Mouse (Mus musculus) Patski (cell line): Measurements from ENCODE around the gene Kcnc2. TPM values are rescaled to one million over a fixed set of nuclear protein-coding genes. Genes with fewer than 3 reads are reported as not detected.

Experiments
- ATAC-seq: fragments of 100-300 bp; one replicate; pipeline ENCODE4 v1.8.0; 2021
- CTCF ChIA-PET: fragments of 350-600 bp; sonication (Branson Sonifier 250); formaldehyde crosslinking; loops from one replicate; lab custom pipeline; 2022; ENCODE audit warnings: inconsistent platforms; lab: Charles Lee
- POLR2A ChIA-PET: fragments of 350-600 bp; sonication (Branson Sonifier 250); formaldehyde crosslinking; loops from one replicate; lab custom pipeline; 2022; ENCODE audit warnings: antibody characterized with exemption, inconsistent platforms; lab: Charles Lee
- DNase-seq: peaks from one replicate; pipeline ENCODE4 v3.0.0-alpha.2; 2011; ENCODE audit warnings: low read depth, low spot score
- H3K27me3 ChIP-seq: fragments of 371-371 bp; one replicate; pipeline ENCODE4 v1.5.1; 2021
- CTCF ChIP-seq: fragments of 100-300 bp; IDR thresholded peaks from one replicate; pipeline ENCODE4 v1.5.1; 2021
- in situ Hi-C: fragments of 300-500 bp; cut with MboI; formaldehyde crosslinking; loops from 3 replicates; pipeline ENCODE4 v1.11.1; 2018; ENCODE audit warnings: low pct_unique_long_range_greater_than_20kb, mixed read lengths
- polyA plus RNA-seq: library from polyadenylated mRNA; unstranded; gene quantifications from one replicate; pipeline ENCODE4 v1.2.3, GENCODE M21; 2021

Gene Kcnc2
- polyA plus RNA-seq, 1 experiment from 2014 or later: 0.14 TPM

DNA sequence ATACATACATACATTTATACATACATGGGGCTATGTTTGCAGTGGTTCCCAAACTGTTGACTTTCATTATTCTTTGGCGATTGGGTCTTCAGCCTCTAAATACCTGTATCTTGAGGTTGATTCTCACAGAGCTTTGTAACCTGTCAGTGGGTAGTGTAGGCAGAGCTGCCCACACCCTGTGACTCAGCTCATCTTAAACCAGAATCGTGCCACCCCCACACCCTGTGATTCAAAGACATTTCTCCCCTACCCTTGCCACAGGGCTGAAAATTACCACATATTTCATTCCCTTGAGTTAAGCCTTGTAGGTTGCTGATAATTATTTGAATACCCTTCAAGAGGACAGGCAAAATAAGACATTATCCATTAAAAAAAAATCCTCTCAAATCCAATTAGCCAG is 210.5 kb downstream of the Kcnc2 start:
- ChIA-PET POLR2A (no interaction called here), CTCF (no interaction called here)
- DNase-seq (no peak), ATAC-seq (no peak)
- no peaks in the 10 kb centered on the region for H3K27me3 ChIP-seq
- TF ChIP-seq CTCF: no peak
- in situ Hi-C loops: no loop called here

DNA sequence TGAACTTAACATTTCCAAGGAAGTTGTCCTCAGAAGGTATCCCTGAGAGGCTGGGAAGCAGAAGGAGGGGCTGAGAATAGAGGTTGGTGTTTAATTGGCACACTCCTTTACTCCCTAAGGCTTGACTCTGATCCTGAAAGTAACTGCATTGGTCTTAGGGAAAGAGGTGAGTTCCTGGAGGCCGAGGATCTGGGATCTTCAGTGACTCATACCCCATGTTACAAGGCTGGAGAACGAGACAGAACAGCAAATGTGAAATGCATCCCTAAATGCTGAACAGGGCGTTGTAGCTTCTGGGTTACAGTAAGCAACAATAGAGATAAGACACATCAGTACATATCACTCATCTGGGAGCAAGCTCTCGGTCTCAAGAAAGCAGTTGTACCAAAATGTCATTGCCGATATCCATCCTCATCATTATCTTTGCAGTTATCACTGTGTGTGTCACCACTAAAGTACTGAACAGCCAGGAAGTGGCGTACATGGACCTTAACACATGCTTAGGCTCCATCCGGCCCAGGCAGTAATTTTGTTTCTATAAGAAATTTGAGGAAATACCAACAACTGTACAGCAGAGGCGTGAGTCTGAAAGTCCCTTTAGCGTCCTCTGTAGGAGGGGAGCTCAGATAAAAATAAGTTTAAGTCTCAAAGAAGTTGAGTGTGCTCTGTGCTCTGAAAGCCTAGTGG is 211.1 kb downstream of the Kcnc2 start:
- in situ Hi-C loops: no loop called here
- H3K27me3 ChIP-seq: no peaks in the 10 kb centered on the region
- POLR2A ChIA-PET: no interaction called here
- no peak for ATAC-seq
- DNase-seq: no peak
- TF ChIP-seq CTCF: no peak
- CTCF ChIA-PET: interaction anchor here (1.0 kb wide), 1 partner anchor 15 kb away, joined by 3 read pairs; no protein-coding TSS in a partner anchor

DNA sequence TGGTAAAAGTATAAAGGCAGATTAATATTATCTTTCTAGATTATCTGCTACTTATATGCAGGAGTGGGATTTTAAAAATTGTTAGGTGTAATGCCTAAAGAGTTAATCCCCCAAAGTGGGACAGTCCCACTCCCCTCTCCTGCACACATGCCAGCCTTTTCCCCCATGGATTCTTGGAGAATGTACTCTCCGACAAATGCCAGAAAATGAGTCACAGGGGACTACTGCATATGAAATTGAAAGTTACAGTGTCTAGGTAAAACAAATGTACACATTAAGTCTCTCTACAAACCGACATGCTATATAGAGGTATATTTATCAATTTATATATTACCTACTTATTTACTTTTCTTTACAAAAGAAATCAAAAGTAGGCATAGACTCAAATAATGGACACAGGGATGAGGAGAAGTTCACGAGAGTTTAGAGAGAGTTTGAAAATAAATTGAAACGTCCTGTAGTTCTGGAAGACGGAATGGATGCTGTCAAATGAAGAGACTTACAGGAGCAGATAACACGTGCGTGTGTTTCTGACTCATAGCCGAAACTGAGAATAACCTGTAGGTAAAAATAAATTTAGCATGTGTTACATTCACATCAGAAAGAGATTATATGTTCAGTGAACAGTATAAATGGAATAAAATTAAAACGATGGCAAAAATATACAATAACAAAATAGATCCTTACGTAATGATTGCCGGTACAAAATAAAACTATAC is 213.6 kb downstream of the Kcnc2 start:
- H3K27me3 ChIP-seq: no peaks in the 10 kb centered on the region
- DNase-seq: no peak
- in situ Hi-C loops: no loop called here
- CTCF ChIA-PET: interaction anchor here (1.2 to 1.3 kb wide), 2 partner anchors 11 to 22 kb away, joined by 3 to 4 read pairs; no protein-coding TSS in a partner anchor
- ATAC-seq: no peak
- POLR2A ChIA-PET: no interaction called here
- no peak for TF ChIP-seq CTCF

DNA sequence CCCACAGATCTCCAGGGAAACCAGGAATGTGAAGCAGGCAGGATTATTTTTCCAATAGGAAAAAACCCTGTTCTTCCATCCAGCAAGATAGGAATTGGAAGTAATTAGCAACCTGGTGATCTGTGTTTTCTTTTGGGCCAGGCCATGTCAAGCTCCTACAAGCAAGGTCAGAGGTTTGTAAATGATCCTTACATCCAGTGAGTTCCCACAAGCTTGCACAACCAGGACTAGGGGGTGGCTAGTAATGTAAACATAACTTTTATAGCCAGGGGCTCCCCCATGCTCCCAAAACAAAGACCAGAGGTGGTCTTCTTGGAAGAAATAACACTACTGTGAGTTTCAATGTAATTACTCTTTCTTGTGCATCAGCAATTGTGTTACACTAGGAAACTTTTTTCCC is 214.9 kb downstream of the Kcnc2 start:
- in situ Hi-C loops: no loop called here
- DNase-seq: no peak
- no peak for TF ChIP-seq CTCF
- CTCF ChIA-PET: interaction anchor here (1.2 kb wide), 1 partner anchor 23 kb away, joined by 3 read pairs; no protein-coding TSS in a partner anchor
- no peak for ATAC-seq
- POLR2A ChIA-PET: interaction anchor here (0.7 kb wide), 1 partner anchor 748 kb away, joined by 3 read pairs; no protein-coding TSS in a partner anchor
- no peaks in the 10 kb centered on the region for H3K27me3 ChIP-seq

DNA sequence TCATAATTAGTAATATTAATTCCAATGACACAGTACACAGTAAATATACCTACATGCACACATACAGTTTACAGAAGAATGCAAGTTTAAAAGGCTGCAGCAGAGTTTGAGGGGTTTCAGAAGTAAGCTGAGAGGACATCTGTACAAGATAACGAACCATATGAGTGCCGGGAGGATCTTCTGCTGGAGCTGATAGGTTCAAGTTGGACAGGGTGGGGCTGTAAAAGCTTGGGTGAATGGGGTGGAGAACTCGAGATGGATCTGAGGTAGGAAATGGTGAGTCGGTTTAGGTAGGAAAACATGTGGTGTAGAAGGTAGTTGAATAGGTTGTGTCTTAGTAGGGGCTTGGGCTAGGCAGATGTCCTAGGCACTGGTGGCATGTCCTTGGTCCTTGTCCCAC is 217.8 kb downstream of the Kcnc2 start:
- in situ Hi-C loops: no loop called here
- CTCF ChIA-PET: no interaction called here
- no peak for ATAC-seq
- no peaks in the 10 kb centered on the region for H3K27me3 ChIP-seq
- POLR2A ChIA-PET: no interaction called here
- no peak for DNase-seq
- no peak for TF ChIP-seq CTCF

Other genes with a start within 250 kb of the Kcnc2 start
- not detected for gene Glipr1l1, start 210.9 kb upstream of the Kcnc2 start, polyA plus RNA-seq
- gene Glipr1l2, start 187.8 kb upstream of the Kcnc2 start, polyA plus RNA-seq: not detected
- gene Glipr1l3, start 110.8 kb upstream of the Kcnc2 start, polyA plus RNA-seq: not detected
- 5.9 TPM for gene Caps2, start 107.5 kb upstream of the Kcnc2 start, polyA plus RNA-seq